Mouse (Mus musculus) forebrain, embryonic 13.5 days (tissue): Measurements from ENCODE around the gene Pxylp1. TPM values are rescaled to one million over a fixed set of nuclear protein-coding genes. Genes with fewer than 3 reads are reported as not detected.
A peak's percentile ranks its signal among the peaks of the same experiment; 100 is the strongest.

Source experiments
- ATAC-seq: fragments of 200-750 bp; cut with Nextera tagmentation; 2 replicates; pipeline ENCODE4 v1.8.0; 2017
- H3K27ac ChIP-seq: fragments of 300-500 bp; sonication (generic); 2 replicates; pipeline ENCODE4 v1.5.1; 2015; ENCODE audit warnings: inconsistent platforms, mild to moderate bottlenecking, moderate library complexity
- H3K27me3 ChIP-seq: fragments of 300-500 bp; sonication (generic); 2 replicates; pipeline ENCODE4 v1.6.1; 2015; ENCODE audit warnings: mild to moderate bottlenecking, inconsistent platforms
- H3K36me3 ChIP-seq: fragments of 300-500 bp; sonication (generic); 2 replicates; pipeline ENCODE4 v1.6.1; 2015; ENCODE audit warnings: mild to moderate bottlenecking, inconsistent platforms; ENCODE audit not compliant: poor library complexity, severe bottlenecking
- H3K4me1 ChIP-seq: fragments of 300-500 bp; sonication (generic); 2 replicates; pipeline ENCODE4 v1.6.1; 2015; ENCODE audit warnings: inconsistent platforms
- H3K4me2 ChIP-seq: fragments of 300-500 bp; sonication (generic); 2 replicates; pipeline ENCODE4 v1.6.1; 2015; ENCODE audit warnings: inconsistent platforms, mild to moderate bottlenecking, moderate library complexity
- H3K4me3 ChIP-seq: fragments of 300-500 bp; sonication (generic); 2 replicates; pipeline ENCODE4 v1.5.1; 2015; ENCODE audit warnings: mild to moderate bottlenecking, inconsistent platforms
- H3K9ac ChIP-seq: fragments of 300-500 bp; sonication (generic); 2 replicates; pipeline ENCODE4 v1.6.1; 2015; ENCODE audit warnings: mild to moderate bottlenecking, inconsistent platforms
- H3K9me3 ChIP-seq: fragments of 300-500 bp; sonication (generic); replicated peaks from 2 replicates; pipeline ENCODE4 v1.6.1; 2016; ENCODE audit warnings: inconsistent platforms
- WGBS: fragments of 180-500 bp; shearing (Covaris S2); methylation state at CpG from one replicate; pipeline ENCODE4 v1.1.7; 2015; 5-methylcytosine and 5-hydroxymethylcytosine counted together
- polyA plus RNA-seq: library from polyadenylated mRNA; unstranded; fragments of >200 nt; fragmentation: Nextera tagmentation; extraction: Ambion mirVana; gene quantifications from 2 replicates; pipeline ENCODE4 v1.2.1, GENCODE M21; 2015

The Pxylp1 gene
- polyA plus RNA-seq, 1 experiment from 2014 or later = 47.2 TPM

DNA sequence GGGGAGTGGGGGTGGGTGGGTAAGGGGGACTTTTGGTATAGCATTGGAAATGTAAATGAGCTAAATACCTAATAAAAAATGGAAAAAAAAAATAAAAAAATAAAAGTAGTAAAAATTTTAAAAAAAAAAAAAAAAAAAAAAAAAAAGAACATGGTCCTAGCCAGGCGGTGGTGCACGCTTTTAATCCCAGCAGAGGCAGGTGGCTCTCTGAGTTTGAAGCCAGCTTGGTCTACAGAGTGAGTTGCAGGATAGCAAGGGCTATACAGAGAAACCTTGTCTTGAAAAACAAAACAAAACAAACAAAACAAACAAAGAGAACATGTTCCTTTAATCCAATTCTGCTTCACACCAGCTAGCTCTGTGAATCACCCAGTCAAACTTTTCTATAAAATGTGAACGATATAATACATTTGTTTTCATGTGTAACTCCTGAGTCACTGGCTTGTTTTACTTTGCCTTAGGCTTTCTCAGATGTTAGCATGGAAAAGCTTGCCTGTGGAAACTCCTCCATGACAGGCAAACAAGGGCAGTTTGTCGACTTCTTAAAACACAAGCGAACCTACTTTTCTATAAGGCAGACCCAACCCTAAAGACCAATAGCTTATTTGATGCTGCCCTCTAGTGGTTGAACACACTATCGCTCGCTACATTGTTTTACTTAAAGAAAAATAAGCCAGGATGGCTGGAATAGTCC, 74.2 kb downstream of the Pxylp1 start:
- Histone ChIP-seq H3K27ac (no peak overlapping the region), H3K9ac (no peak overlapping the region), H3K9me3 (no peaks in the 10 kb centered on the region), H3K4me3 (no peak overlapping the region), H3K27me3 (no peaks in the 10 kb centered on the region), H3K4me1 (0 out of 2 replicates have a peak, but pooled peaks cover 3% of the 10 kb centered on the region), H3K4me2 (no peak overlapping the region), H3K36me3 (0 out of 2 replicates have a peak, but pooled peaks cover 3% of the 10 kb centered on the region)
- ATAC-seq = peak; percentile 85
- WGBS = 37% methylated on average over 7 of the region's 7 CpGs

DNA sequence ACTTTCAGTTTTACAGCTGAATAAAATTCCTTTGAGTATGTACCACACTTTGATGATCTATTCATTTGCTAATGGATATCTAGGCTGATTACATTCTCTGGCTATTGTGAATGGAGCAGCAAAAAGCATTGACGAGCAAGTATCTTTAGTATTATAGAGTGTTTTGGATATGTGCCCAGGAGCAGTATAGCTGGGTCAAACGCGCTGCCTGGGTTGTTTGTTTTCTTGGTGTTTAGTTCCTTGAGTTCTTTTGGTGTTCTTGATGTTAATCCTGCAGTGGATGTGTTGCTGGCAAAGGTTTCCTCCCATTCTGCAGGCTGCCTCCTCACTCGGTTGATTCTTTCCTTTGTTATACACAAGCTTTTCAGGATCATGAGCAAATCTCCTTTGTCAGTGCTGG, 80.5 kb downstream of the Pxylp1 start:
- Histone ChIP-seq H3K4me2 (no peak overlapping the region), H3K27me3 (no peaks in the 10 kb centered on the region), H3K9ac (no peak overlapping the region), H3K27ac (peak overlapping the region; percentile 31; the same call in 1 of the 2 replicates), H3K4me3 (no peak overlapping the region), H3K9me3 (no peaks in the 10 kb centered on the region), H3K4me1 (peaks cover 5% of the 10 kb centered on the region; the same call in 1 of the 2 replicates), H3K36me3 (0 out of 2 replicates have a peak, but pooled peaks cover 3% of the 10 kb centered on the region)
- no peak for ATAC-seq
- WGBS = 10% methylated on average over 4 of the region's 4 CpGs

DNA sequence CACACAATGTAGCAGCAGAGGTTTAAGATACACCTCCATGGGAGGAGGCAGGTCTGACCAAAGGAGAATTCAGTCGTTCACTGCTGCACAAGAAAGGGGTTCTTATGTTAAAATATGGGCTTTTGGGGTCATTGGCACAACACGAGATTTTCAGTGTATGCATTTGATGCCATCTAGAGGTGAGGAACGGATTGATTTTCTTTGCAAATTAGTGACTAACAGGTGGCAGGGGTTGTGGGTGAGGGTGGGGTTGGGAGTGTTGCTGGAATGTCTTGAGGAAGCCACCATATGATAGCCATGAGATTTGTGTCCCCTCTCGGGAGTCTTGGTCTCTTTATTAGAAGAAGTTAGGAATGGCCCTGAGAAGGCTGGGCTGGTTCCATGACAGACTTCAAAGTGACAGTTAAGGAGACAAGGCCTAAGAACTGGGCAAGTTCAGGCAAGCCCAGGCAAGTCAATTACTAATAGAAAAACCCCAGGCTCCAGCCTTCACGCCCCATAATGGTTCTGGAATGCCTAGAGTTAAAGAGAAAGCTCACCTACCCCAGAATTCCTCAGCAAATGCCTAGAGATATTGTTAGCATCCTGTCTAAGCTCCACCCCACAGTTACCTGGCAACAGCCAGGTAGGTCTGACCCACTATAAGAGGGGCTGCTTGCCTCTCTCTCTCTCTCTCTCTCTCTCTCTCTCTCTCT, 92.2 kb downstream of the Pxylp1 start:
- H3K4me1 ChIP-seq = peaks cover 19% of the 10 kb centered on the region
- 26% methylated on average over 5 of the region's 5 CpGs for WGBS
- no peak overlapping the region for H3K27ac ChIP-seq
- ATAC-seq = no peak
- H3K4me2 ChIP-seq = no peak overlapping the region
- no peaks in the 10 kb centered on the region for H3K36me3 ChIP-seq
- no peaks in the 10 kb centered on the region for H3K9me3 ChIP-seq
- H3K9ac ChIP-seq = no peak overlapping the region
- no peaks in the 10 kb centered on the region for H3K27me3 ChIP-seq
- no peak overlapping the region for H3K4me3 ChIP-seq

DNA sequence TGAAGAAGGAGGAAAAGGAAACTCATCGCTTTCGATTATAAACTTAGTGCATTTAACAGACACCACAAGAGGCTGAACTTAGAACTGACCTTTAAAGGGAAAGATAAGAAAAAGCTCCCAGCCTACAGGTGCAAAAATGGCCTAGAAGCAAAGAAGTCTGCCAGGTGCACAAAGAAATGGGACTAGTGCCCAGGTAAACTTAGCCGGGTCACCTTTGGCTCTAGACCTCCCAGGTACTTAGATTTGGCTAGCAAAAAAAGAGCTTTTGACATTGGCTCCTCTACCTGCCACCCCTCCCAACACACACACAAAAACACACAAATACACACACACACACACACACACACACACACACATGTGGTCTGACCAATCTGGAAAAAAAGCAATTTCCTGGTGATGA, 95.2 kb downstream of the Pxylp1 start:
- Histone ChIP-seq H3K27me3 (no peaks in the 10 kb centered on the region), H3K4me1 (peaks cover 22% of the 10 kb centered on the region), H3K27ac (no peak overlapping the region), H3K4me2 (no peak overlapping the region), H3K9me3 (no peaks in the 10 kb centered on the region), H3K9ac (no peak overlapping the region), H3K4me3 (no peak overlapping the region), H3K36me3 (no peaks in the 10 kb centered on the region)
- 94% methylated on average over 3 of the region's 3 CpGs for WGBS
- no peak for ATAC-seq

DNA sequence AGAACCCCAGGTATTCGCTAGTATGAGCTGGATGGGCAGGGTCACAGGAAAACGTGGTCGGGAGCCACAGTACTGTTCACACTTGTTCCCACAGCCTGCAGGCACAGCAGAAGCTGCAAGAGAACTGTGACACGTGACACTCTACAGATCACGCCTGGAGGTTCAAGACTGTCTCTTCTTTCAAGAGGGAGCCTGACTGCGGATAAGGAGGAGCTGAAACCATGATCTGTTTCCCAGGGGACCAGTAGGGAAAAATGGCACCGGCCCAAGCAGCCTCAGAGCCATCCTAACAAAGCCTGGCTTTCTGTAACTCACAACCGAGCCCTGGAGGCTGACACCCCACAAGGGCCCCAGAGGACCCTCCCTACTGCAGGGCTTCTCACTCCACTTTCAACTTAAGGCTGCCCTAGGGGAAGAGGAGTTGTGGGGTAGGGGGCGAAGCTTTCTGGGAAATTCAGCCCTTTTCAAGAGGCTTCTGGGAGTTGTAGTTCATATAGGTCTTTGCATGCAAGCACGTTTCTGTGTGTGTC, 97.0 kb downstream of the Pxylp1 start:
- Histone ChIP-seq H3K9me3 (no peaks in the 10 kb centered on the region), H3K4me2 (peak overlapping the region; percentile 64), H3K4me3 (peak overlapping the region; percentile 39), H3K27ac (peak overlapping the region; percentile 35; the same call in 1 of the 2 replicates), H3K27me3 (no peaks in the 10 kb centered on the region), H3K4me1 (peaks cover 22% of the 10 kb centered on the region), H3K36me3 (no peaks in the 10 kb centered on the region), H3K9ac (peak overlapping the region; percentile 63)
- 15% methylated on average over 10 of the region's 10 CpGs for WGBS
- ATAC-seq = peak; percentile 91

DNA sequence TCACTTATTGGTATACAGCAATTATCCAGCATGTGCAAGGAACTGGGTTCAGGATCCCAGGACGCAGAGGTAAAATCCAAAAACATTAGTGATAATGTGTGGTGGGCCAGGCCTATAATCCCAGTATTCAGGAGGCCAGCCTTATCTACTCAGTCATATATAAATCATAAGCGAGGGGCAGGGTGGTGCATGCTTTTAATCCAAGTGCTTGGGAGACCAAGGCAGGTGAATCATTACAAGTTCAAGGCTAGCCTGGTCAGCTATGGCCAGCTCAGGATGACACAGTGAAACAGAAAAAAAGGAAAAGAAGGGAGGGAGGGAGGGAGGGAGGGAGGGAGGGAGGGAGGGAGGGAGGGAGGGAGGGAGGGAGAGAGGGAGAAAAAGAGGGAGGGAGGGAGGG, 97.9 kb downstream of the Pxylp1 start:
- Histone ChIP-seq H3K36me3 (no peaks in the 10 kb centered on the region), H3K4me3 (no peak overlapping the region), H3K27me3 (no peaks in the 10 kb centered on the region), H3K9ac (no peak overlapping the region), H3K27ac (no peak overlapping the region), H3K4me1 (peaks cover 13% of the 10 kb centered on the region), H3K9me3 (no peaks in the 10 kb centered on the region), H3K4me2 (no peak overlapping the region)
- ATAC-seq = no peak
- 93% methylated on average over 2 of the region's 2 CpGs for WGBS

DNA sequence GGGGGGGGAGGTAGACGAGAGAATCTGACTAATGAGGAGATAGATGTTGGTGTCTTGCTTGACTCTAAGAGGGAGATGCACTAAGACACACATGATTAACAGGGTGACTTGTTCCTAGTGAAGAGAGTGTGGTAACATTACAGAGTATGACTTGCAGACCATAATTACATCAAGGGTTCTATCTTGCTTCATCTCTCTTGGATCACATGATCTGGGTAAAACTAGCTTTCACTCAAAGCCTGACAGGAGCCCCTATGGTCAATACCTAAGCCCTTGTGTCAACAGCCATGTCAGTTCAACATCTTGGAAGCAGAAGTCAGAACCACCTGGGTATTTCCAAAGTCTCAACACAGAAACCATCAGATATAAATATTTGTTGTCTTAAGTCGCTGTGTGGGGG, 99.9 kb downstream of the Pxylp1 start:
- no peaks in the 10 kb centered on the region for H3K27me3 ChIP-seq
- ATAC-seq = no peak
- peaks cover 9% of the 10 kb centered on the region for H3K4me1 ChIP-seq
- H3K9ac ChIP-seq = no peak overlapping the region
- no peak overlapping the region for H3K4me2 ChIP-seq
- no peak overlapping the region for H3K27ac ChIP-seq
- H3K4me3 ChIP-seq = no peak overlapping the region
- WGBS = 83% methylated on average over 2 of the region's 2 CpGs
- H3K36me3 ChIP-seq = no peaks in the 10 kb centered on the region
- H3K9me3 ChIP-seq = no peaks in the 10 kb centered on the region

DNA sequence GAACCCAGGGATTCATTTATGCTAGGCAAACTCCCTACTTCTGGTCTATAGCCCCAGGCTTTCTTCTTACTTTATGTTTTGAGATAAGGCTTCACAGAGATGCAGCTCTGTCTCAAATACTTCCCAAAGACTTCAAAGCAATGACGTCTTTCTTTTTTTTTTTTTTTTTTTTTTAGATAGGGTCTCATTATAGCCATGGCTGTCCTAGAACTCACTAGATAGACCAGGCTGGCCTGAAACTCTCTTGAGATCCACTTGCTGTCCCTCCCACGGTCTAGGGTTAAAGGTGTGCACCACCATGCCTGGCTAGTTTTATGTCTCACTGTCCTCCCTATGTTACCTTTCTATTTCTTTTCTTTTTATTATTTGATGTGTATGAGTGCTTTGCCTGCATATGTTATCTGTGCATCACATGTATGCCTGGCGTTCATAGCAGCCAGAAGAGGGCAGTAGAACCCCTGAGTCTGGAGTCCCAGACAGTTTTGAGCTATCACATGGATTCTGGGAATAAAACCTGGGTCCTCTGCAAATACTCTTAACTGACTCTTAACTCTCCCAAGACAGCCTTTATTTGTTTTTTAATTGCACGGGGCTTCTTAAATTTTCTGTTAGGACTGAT, 102.0 kb downstream of the Pxylp1 start:
- no peaks in the 10 kb centered on the region for H3K9me3 ChIP-seq
- H3K4me3 ChIP-seq = no peak overlapping the region
- H3K4me2 ChIP-seq = no peak overlapping the region
- no peaks in the 10 kb centered on the region for H3K36me3 ChIP-seq
- peaks cover 6% of the 10 kb centered on the region for H3K4me1 ChIP-seq
- 49% methylated on average over 4 of the region's 4 CpGs for WGBS
- no peak overlapping the region for H3K27ac ChIP-seq
- H3K27me3 ChIP-seq = no peaks in the 10 kb centered on the region
- no peak for ATAC-seq
- H3K9ac ChIP-seq = no peak overlapping the region

DNA sequence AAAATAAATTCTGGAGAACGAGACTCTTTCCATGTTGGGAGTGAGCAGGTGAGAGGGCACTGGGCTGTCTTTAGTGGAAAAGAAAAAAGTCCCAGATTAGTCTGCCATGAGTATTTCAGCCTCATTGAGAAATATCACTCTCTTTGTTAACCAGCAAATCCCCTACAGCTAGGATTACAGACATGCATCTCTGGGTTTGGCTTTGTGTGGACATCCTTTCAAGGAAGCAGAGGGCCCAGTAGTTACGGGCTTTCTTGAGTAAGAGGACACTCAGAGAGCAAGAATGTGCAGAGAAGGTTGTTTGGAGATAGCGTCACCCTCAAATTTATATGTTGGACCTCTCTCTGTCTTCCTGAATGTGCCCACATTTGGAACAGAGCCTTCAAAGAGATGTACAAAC, 102.6 kb downstream of the Pxylp1 start:
- Histone ChIP-seq H3K9ac (no peak overlapping the region), H3K4me1 (no peaks in the 10 kb centered on the region), H3K9me3 (no peaks in the 10 kb centered on the region), H3K4me3 (no peak overlapping the region), H3K27ac (no peak overlapping the region), H3K36me3 (no peaks in the 10 kb centered on the region), H3K4me2 (no peak overlapping the region), H3K27me3 (no peaks in the 10 kb centered on the region)
- no peak for ATAC-seq
- WGBS = 62% methylated on average over 3 of the region's 3 CpGs

DNA sequence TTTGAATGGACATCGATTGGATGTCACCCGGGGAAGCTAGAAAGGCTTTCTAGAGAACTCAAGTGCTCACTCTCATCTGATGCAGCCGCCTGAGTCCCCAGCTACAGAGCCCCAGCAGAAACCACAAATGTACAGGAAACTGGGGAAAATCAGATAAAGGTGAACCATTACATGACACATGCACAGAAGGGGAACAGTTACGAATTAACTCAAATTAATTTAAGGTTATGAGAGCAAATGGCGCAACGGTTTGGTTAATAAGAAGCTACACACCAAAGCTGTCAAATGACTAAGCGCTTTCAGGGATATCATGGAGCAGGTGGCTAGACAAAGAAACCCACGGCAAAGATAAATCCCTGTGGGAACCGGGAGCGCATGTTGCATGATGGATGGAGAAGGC, 104.7 kb downstream of the Pxylp1 start:
- no peak overlapping the region for H3K9ac ChIP-seq
- H3K4me1 ChIP-seq = no peaks in the 10 kb centered on the region
- H3K36me3 ChIP-seq = no peaks in the 10 kb centered on the region
- no peak for ATAC-seq
- no peaks in the 10 kb centered on the region for H3K9me3 ChIP-seq
- no peak overlapping the region for H3K4me2 ChIP-seq
- no peaks in the 10 kb centered on the region for H3K27me3 ChIP-seq
- no peak overlapping the region for H3K4me3 ChIP-seq
- 82% methylated on average over 10 of the region's 10 CpGs for WGBS
- H3K27ac ChIP-seq = no peak overlapping the region

DNA sequence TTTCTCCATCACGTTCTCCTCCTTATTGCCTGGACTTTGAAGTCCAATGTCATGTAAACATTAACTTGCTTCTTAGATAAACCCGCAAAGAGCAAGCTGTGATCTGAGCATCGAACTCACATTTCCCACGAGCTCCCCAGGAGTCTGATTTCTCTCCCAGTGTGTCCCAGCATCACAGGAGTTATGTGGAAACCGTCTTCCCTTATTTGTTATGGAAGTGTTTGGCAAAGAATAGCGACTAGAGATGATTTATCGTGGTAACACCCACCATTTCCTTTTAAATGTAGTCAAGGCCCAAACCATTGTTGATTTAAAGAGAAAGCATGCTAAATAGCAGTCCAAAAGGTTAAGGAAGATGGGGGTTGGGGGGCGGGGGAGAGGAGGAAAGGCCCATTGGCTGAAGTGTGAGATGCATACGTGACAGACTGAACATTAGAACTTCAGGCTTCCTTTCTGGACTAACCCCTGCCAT, 106.6 kb downstream of the Pxylp1 start:
- Histone ChIP-seq H3K4me3 (no peak overlapping the region), H3K27ac (no peak overlapping the region), H3K4me2 (no peak overlapping the region), H3K9ac (no peak overlapping the region), H3K27me3 (no peaks in the 10 kb centered on the region), H3K9me3 (no peaks in the 10 kb centered on the region), H3K4me1 (no peaks in the 10 kb centered on the region), H3K36me3 (no peaks in the 10 kb centered on the region)
- 68% methylated on average over 9 of the region's 9 CpGs for WGBS
- no peak for ATAC-seq

DNA sequence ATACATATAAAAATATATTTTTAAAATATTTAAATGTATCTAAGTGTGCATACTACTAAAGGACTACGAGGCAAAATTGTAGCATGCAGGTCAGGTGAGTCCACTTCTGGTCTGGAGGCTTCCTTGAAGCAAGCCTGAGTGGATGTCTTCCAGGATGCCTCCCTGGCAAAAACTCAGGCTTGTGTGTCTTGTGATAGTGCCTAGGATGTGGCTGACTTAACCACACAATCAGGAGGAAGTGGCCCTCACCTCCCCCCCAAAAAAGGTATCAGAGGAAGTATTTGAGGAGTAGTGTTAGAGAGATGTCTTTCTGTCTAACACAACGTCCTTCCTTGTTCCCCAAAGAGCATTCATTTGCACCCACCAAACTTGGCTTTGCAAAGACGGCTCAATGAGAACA, 107.3 kb downstream of the Pxylp1 start:
- H3K27ac ChIP-seq = no peak overlapping the region
- no peaks in the 10 kb centered on the region for H3K27me3 ChIP-seq
- no peak overlapping the region for H3K4me2 ChIP-seq
- no peaks in the 10 kb centered on the region for H3K9me3 ChIP-seq
- no peaks in the 10 kb centered on the region for H3K4me1 ChIP-seq
- no peak overlapping the region for H3K9ac ChIP-seq
- ATAC-seq = no peak
- no peak overlapping the region for H3K4me3 ChIP-seq
- 84% methylated on average over 3 of the region's 3 CpGs for WGBS
- H3K36me3 ChIP-seq = no peaks in the 10 kb centered on the region
